Mouse (Mus musculus) gastrocnemius, postnatal 4 days (tissue): ENCODE measurements around the gene Ltbp1. TPM values are rescaled to one million over a fixed set of nuclear protein-coding genes. Genes with fewer than 3 reads are reported as not detected.

Experiments
- DNase-seq, 2 experiments: peaks; one replicate each; pipeline ENCODE4 v3.0.0; 2021 to 2022; ENCODE audit warnings: low spot score in 2 of 2, mixed read lengths in 2 of 2
- total RNA-seq, 2 experiments: library from RNA; stranded (reverse); gene quantifications; 2 replicates each; pipeline ENCODE4 v1.2.3; 2021

Gene Ltbp1
- total RNA-seq, 2 experiments from 2014 or later = 36.2 to 37.0 TPM

DNA sequence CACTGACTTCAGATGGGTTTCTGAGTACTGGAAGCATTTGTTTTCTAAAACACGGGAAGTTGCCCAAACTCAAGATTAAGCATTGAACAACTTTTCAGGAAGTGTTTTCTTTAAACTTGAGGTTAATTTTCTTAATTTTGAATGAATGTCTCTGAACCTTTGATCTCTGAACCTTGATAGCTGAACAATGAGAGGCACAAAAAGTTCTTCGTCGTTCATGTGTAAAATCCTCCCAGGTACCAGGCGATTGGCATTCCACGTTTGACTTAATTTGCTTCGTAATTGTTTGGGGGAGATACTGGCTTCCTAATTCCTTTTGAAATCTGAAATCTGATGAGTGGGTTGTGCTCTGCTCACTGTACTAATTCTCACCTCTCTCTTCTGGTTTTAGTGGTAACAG, 273.2 kb downstream of the Ltbp1 start:
- DNase-seq = no peak

DNA sequence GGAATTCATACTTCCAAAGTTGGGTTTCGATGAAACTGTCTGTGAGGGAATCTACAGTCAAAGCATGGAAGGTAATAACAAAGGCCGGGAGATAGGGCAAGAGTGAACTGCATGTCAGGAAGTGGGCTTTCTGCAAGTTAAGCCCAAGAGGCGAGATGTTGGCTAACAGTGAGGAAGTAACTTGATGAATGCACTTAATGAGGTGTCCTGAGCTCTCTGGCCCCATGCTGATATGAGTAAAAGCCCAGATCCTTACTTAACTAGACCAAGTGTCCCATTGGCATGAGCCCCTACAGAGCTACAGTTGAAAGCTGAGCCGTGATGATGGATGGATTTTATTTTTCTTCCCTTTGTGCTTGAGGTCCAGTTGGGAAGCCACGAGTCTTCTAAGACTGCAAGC, 276.0 kb downstream of the Ltbp1 start:
- DNase-seq = no peak

- no peak for DNase-seq
Observed at GRCm38 (mm10) chr17:75284876-75285708, 279.7 kb downstream of the Ltbp1 start.

GRCm38 (mm10) chr17:75292986-75293385, 287.6 kb downstream of the Ltbp1 start:
- DNase-seq = no peak

- DNase-seq = peak; percentile 18 to 63
Observed at GRCm38 (mm10) chr17:75293725-75294124, 288.4 kb downstream of the Ltbp1 start.

DNA sequence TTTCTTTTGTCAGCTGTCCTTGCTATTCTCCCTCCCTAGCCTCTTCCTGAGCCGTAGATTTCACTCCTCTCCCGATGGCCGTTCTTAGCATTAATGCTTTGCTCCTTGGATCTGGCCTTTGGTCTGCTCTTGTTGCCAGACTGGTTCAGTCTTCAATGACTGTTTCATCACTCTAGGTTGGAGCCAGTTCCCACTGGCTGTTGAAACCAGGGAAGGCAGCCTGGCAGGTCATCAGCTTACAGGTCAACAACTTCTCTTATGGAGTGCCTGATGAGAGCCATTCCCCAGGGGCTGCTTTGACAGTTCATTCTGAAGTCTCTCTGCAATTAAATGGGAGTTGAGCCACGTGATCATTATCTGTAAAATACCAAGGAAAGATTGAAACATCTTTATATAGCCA, 295.5 kb downstream of the Ltbp1 start:
- no peak for DNase-seq

DNA sequence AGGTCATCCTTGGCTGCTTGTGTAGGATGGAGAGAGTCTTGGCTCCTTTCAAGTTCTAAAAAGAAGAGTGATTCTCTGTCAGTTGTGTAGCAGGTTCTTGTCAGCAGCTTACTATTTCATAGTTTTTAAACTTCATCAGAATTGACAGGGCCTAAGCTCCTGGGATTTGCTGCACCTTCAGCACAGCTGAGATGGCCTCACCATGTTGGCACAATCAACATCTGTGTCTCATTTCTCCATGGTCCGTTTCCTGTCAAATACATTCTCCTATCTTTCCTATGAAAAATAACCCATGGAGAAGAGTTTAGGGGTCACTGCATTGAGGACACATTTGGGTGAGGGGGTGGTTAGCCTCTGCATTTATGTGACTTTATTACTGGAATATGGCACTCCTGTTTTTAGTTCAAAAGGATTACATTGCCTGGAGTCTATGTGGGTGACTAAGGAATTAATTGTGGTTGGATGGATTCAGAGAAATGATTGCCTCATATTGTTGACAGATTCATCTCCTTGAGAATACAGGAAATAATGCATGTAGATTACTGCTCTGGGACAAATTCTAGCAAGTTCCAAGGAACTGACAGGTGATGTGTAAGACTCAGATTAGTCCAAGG, 299.5 kb downstream of the Ltbp1 start:
- DNase-seq = no peak

DNA sequence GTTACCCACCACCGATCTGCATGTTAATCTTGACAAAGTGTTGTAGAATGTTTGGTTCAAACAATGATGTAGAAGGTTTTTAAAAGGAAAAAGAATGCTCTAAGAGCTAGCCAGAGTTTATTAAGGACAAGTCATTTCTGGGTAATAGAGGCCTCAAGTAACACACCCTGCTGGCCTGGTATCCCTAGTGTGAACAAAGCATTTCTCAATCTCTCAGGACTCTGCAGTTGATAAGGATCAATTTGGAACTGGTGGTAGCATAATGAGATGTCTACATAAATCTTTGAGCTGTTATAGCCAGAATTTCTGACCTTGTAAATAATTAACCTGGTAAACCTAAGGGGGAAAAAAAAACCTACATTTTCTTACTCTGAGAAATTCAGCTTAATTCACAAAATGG, 300.3 kb downstream of the Ltbp1 start:
- DNase-seq = no peak

DNA sequence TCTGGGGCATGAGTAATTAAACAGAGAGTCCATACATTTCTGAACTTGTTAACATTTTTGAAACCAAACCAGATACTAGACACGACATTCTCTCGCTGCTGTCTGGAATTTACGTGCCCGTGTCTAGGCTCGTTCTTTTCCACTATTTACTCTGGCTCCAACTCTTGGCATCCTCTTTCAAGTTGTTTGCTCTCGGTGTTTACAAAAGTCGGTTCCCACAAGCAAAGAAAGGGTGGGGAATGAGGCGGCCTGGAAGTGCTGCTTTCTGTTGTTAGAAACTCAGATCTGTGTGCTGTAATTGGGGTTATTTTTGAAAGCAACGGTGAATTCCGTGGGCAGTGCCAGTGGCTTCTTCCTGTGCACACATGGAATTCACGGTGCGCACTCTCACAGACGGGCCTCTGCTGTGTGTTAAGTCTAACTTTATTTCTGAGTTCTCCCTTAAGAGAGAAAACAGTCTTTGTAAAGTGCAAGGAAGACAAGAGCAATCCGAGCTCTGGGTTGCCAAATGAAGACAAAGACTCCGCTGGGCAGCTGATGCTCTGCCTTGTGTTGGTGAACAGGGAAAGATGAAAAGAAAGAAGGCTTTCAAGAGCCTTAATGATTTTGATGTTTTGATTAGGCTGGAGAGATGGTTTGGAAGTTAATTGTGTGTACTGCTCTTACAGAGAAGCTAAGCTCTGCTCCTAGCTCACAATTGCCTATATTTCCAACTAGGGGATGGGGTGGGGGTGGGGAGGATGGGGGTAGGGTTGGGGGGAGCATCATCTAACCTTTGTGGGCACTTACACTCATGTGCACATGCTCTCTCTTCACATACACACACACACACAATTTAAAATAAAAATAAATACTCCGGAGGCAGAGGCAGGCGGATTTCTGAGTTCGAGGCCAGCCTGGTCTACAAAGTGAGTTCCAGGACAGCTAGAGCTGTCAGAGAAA, 302.0 kb downstream of the Ltbp1 start:
- DNase-seq = no peak

GRCm38 (mm10) chr17:75317106-75317505, 311.7 kb downstream of the Ltbp1 start:
- no peak for DNase-seq

DNA sequence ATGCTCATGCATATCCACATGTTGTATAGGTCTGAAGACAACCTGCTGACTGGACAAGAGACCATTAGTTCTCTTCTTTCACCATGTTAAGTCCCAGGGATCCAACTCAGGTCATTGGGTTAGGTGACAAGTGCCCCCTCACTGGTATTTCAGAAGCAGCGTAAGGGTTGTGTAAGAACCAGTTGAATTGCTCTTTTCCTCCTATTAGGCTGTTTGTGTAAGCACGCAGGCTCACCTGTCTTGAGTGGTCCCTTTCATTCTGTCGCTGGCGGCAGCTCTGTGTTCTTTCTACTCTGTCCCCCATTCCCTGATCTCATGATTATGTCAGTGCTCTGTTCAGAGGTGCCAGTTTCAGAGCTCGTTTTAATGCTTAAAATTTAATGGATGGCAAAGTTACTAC, 317.9 kb downstream of the Ltbp1 start:
- no peak for DNase-seq

- DNase-seq = no peak
Observed at GRCm38 (mm10) chr17:75323766-75324165, 318.4 kb downstream of the Ltbp1 start.

- DNase-seq = no peak
Observed at GRCm38 (mm10) chr17:75328102-75328639, 322.8 kb downstream of the Ltbp1 start.

DNA sequence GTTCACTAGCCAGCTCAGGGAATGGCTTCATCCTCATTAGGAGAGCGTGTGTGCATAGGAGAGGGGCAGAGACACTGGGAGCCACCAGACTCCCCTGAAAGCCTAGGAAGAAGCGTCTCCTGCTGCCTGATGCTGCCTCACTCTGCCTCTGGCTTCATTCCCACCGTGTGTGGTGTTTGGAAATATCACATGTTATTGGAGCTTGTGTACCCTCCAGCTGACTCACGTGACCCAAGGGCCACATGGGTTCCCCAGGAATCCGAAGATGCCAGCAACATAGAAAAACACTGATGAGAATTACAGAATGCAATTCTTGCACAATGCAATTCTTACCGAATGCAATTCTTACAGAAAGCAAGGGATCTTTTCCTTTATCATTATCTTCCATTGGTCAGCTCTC, 325.0 kb downstream of the Ltbp1 start:
- no peak for DNase-seq

- DNase-seq = no peak
Observed at GRCm38 (mm10) chr17:75331421-75331951, 326.1 kb downstream of the Ltbp1 start.

DNA sequence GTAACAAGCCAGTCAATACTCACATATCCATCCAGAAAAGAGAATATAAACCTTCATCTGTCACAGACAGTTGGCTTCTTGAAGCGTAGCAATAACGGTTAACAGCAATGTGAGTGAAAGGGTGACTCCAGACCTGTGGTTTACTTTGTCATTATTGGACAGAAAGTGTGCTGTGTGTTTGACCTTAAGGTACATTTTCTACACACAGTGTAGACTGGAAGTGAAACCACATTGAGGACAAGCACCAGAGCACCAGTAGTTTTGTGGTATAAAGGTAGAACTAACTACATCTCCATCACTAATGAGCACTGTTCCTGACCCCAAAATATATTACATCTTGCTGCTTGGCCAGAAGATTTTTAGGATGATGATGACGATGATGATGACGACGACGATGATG, 326.9 kb downstream of the Ltbp1 start:
- no peak for DNase-seq

DNA sequence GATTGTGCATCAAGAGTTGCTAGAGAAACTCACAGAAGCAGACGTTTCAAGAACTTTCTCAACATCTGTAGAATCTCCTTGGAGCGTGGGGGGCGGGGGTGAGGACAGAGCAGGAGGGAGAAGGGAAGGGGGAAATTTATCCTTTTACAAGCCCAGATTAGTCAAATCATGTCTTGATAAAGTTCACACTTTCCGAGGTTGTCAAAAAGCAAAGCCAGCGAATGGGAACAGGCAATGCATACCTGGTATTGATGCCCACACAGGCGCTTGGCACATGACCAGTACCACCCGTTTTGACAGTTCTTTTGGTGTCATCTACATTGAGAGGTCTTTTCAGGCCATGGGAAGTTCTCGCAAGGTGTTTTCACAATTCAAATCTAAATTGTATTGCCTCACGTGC, 327.6 kb downstream of the Ltbp1 start:
- no peak for DNase-seq

- DNase-seq = no peak
Observed at GRCm38 (mm10) chr17:75333759-75334158, 328.4 kb downstream of the Ltbp1 start.

DNA sequence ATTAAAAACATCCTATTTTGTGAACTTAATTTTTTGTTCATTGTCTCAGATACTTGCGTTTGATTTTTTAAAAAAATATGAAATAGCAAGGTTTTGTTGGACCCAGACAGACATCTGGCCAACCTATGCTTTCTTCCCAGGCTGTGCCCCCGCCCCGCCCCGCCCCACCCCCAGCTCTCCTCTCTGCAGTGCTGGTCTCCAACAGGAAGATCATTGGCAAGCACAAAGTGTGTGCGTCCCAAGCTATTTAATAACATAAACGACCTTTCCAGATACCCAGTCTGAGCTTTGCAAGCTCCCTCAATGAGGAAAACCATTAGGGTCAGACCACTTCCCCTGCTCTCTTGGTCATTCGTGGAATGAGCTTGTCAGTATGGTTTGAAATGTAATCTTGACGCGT, 330.3 kb downstream of the Ltbp1 start:
- DNase-seq = no peak

DNA sequence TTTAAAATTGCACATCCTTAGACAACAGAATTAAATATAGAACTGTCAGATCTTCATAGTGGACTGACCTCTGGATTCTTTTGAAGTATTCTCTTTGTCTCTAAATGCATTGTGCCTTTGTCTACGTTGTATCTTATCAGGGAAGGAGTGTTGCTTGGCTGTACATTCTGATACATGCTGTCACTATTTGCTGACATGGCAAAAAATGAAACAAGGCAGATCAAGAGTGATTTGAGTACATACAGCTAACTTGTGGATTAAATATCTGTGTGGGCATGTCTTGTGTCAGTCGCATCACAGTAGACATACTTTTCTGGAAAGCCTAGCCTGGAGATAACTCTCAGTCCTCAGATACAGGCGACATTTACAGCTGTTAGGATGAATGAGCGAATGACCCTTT, 335.9 kb downstream of the Ltbp1 start:
- DNase-seq = no peak

DNA sequence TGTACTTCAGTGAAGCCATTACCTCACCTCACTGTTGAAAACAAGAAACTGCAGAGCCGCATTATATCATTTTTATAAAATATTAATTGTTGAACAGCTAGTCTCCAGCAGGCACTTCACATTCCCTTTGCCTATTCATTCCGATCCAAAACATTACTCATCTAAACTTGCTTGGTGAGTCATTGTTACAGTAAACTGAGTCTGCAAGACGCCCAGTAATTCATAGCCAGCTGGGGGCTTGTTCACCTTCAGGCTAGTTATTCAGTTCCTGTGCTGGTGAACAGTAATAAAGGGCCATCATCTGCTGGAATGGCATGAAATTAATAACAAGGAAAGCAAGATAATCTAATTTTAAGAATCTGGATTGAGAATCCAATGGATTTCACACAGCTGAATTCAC, 339.7 kb downstream of the Ltbp1 start:
- DNase-seq = no peak
